Mouse (Mus musculus): ENCODE data around the gene Mad2l2.
"Not testable (repeated sequence)": the region's sequence is repeated elsewhere in the genome, so short reads cannot be mapped to it uniquely, and the experiment has no call there.

Mad2l2 gene

DNA sequence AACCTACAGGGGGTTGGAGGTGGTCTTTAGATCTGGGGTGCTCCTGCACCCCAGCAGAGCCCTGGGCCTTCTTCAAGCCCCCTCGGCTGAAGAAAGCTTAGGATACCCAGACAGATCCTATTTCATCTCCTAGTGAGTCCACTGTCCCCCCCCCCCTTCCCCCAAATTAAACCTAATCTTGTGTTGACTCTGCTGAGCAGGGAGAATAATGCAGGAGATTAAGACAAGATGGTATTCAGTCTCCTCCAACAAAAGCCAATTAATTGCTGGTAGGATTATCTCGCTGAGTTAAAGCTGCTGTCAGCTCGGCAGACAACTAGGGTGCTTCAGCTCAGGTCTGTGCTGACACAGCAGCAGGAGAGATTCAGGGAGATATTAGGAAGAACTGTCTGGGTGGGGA is 41.1 kb downstream of the Mad2l2 start:
- DNase-seq (ENCODE audit: low read depth), result no peak

DNA sequence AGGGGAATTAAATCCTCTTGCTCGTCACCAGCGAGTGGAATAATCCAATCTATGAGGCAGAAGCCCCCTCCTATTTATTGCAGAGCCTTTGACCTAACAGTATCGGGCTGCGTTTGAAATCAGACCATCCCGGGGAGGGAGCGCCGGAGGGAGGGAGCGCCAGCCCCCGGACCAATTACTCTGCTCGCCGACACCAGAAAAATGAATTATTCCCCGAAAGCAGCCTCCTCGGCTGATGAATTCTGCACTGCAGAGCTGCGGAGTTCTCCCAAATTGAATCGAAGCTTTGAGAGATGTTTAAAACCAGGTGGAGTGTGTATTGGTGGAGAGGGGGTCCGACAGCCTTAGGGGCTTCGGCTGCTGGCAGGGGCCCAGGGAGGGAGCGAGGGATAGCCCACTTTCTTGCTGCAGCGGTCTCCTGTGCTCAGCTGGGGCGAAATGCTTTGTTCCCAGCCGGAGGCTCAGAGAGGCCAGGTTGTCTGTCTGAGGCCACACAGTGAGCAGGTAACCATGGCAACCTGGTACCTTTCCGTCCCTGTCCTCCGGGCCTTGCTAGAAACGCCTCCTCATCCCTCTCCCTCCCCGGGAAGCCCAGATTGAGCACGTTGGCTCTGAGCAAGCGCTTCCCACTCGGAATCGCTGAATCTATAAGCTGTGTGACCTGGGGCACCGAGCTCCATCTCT is 43.8 kb downstream of the Mad2l2 start:
- DNase-seq (ENCODE audit: low read depth), result no peak

DNA sequence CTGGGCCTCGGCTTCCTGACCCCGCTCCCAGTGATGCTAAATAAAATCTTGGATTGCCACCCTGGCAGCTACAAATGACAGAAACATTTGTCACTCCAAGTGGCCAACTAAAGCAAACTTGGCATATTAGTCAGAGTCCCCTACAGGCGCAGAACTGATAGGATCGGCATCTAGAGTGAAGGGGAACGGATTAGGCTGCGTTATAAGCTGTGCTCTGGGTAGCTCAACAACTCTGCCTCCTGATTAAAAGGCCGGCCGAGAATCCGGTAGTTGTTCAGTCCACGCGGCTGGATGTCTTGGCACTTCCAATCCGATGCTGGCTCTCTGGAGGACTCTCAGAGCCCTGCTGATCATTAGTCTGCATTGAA is 44.3 kb downstream of the Mad2l2 start:
- no peak for DNase-seq (ENCODE audit: low read depth)

DNA sequence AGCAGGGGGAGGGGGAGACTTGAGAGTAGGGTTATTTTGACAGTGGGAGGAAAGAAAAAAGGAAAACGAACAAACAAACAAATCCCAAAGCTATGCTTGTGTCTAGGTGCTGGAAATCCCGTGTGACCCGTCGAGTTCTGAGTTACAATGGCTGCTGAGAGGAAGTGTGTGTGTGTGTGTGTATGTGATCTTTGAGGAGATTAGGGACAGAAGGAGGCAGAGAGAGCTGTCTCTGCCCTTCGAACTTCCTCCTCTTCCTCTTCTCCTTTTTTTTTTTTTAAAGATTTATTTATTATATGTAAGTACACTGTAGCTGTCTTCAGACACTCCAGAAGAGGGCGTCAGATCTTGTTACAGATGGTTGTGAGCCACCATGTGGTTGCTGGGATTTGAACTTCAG is 46.4 kb downstream of the Mad2l2 start:
- DNase-seq (ENCODE audit: low read depth), result not testable (repeated sequence)

GRCm38 (mm10) chr4:148177716-148178115 is 47.5 kb downstream of the Mad2l2 start:
- DNase-seq (ENCODE audit: low read depth), result no peak

GRCm38 (mm10) chr4:148181483-148181882 is 51.3 kb downstream of the Mad2l2 start:
- DNase-seq (ENCODE audit: low read depth), result no peak

- no peak for DNase-seq (ENCODE audit: low read depth)
These were observed 52.2 kb downstream of the Mad2l2 start for GRCm38 (mm10) chr4:148182363-148182762.

- no peak for DNase-seq (ENCODE audit: low read depth)
These were observed 54.4 kb downstream of the Mad2l2 start for GRCm38 (mm10) chr4:148184564-148184963.

GRCm38 (mm10) chr4:148185819-148186218 is 55.6 kb downstream of the Mad2l2 start:
- peak; percentile 12 for DNase-seq (ENCODE audit: low read depth)

GRCm38 (mm10) chr4:148188767-148189166 is 58.6 kb downstream of the Mad2l2 start:
- not testable (repeated sequence) for DNase-seq (ENCODE audit: low read depth)

DNA sequence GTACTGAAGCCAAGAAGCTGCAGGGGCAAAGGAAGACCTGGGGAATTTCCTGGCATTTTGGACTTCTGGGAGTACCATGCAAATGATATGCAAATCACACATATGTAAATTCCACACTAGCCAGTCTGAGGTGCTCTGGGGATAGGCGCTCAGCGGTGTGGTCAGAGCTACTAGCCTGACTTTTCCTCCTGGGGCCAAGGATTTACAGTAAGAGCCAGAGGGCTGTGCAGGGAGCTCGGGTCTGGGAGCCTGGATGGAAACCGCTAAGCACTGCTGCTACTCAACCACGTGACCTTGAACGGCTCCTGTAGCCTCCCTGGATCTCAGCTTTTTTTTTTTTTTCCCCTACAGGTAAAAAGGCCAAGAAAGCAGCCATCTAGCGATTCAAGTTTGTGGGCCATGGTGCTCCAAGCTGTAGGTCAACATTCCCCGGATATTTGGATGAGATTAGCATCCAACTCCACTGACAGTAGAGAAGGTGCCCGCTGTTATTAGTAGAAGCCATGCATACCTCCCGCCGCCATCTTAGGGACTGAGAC is 62.6 kb downstream of the Mad2l2 start:
- DNase-seq (ENCODE audit: low read depth), result no peak

DNA sequence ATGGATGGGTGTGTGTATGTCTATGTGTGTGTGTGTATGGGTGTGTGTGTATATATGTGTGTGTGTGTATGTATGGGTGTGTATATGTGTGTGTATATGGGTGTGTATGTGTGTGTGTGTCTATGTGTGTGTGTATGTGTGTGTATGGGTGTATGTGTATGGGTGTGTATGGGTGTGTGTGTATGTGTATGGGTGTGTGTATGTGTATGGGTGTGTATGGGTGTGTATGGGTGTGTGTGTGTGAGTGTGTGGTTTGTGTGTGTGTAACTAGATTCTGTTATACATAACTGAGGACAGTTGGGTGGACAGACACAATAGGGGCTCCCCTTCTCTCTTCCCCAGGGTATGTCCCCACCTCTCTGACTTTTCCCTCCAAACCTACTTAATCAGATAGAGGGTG is 64.2 kb downstream of the Mad2l2 start:
- no peak for DNase-seq (ENCODE audit: low read depth)

All from induced T-regulatory cell, adult 2 months (primary cell).